Mouse (Mus musculus): ENCODE results near the gene Runx1. TPM values are rescaled to one million over a fixed set of nuclear protein-coding genes. Genes with fewer than 3 reads are reported as not detected.

The Runx1 gene
- polyA plus RNA-seq, 1 experiment from 2014 or later, result 9.1 TPM

DNA sequence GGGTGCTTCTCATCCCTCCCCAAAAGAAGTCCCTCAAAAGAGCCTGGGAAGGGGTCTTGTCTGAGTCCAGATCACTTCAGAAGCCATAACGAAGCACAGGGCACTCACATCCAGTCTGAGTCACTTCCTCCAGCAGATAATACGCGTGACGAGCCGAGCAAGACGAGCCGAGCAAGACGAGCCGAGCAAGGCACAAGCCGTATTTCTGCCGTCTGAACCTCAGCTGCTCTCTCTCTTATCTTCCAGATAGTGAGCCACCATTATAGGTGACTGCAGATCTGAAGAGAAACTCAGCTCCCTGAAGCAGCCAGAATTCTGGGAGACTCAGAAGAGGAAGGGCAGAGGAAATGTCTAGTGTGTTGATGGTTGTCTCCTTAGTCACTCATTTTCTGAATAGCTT, 273.1 kb downstream of the Runx1 start:
- no peak for DNase-seq (ENCODE audit: low spot score)
- no peak overlapping the region for H3K4me2 ChIP-seq (replicated peaks; ENCODE audit: low read depth, low read length)
- no peaks in the 10 kb centered on the region for H3K36me3 ChIP-seq (ENCODE audit: insufficient read depth, low read length)
- ATAC-seq, result no peak
- WGBS, result 30% methylated on average over 11 of the region's 11 CpGs
- no peaks in the 10 kb centered on the region for H3K9me3 ChIP-seq (ENCODE audit: low read length)
- no peak overlapping the region for H3K27ac ChIP-seq (ENCODE audit: low read length)
- H3K9ac ChIP-seq (replicated peaks; ENCODE audit: low read depth), result no peak overlapping the region
- no peaks in the 10 kb centered on the region for H3K27me3 ChIP-seq (replicated peaks; ENCODE audit: insufficient read depth, low read length)
- no peak overlapping the region for H3K4me3 ChIP-seq (ENCODE audit: low read depth, low read length)
- TF ChIP-seq CTCF (IDR thresholded peaks at IDR 0.05) (no peak), EP300 (IDR thresholded peaks at IDR 0.05) (no peak)
- H3K4me1 ChIP-seq (ENCODE audit: insufficient read depth, low read depth, low read length), result no peaks in the 10 kb centered on the region

DNA sequence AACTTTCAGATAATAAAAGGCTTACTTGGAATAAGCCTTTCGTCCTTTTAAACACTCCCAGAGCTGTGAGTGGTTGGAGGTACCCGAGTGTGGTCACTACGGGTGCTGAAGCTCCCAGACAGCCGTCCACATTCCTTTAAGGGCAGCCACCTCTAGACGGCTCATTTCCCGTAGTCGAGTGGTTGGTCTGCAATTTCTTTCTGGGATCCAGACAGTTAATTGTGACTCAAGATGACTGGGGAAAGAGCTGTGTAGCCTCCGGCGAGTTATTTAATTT, 273.9 kb downstream of the Runx1 start:
- no peak overlapping the region for H3K27ac ChIP-seq (ENCODE audit: low read length)
- WGBS, result 35% methylated on average over 9 of the region's 9 CpGs
- H3K36me3 ChIP-seq (ENCODE audit: insufficient read depth, low read length), result no peaks in the 10 kb centered on the region
- TF ChIP-seq EP300 (IDR thresholded peaks at IDR 0.05) (no peak), CTCF (IDR thresholded peaks at IDR 0.05) (no peak)
- no peak for ATAC-seq
- no peaks in the 10 kb centered on the region for H3K9me3 ChIP-seq (ENCODE audit: low read length)
- H3K4me3 ChIP-seq (ENCODE audit: low read depth, low read length), result no peak overlapping the region
- no peak overlapping the region for H3K9ac ChIP-seq (replicated peaks; ENCODE audit: low read depth)
- DNase-seq (ENCODE audit: low spot score), result no peak
- no peaks in the 10 kb centered on the region for H3K27me3 ChIP-seq (replicated peaks; ENCODE audit: insufficient read depth, low read length)
- H3K4me2 ChIP-seq (replicated peaks; ENCODE audit: low read depth, low read length), result no peak overlapping the region
- H3K4me1 ChIP-seq (ENCODE audit: insufficient read depth, low read depth, low read length), result no peaks in the 10 kb centered on the region
